Mouse (Mus musculus) hindbrain, embryonic 12.5 days (tissue): ENCODE results near the gene Ptges. TPM values are rescaled to one million over a fixed set of nuclear protein-coding genes. Genes with fewer than 3 reads are reported as not detected.

Experiments used
- polyA plus RNA-seq: library from polyadenylated mRNA; unstranded; fragments of >200 nt; fragmentation: Nextera tagmentation; extraction: Ambion mirVana; gene quantifications from 2 replicates; pipeline ENCODE4 v1.2.1, GENCODE M21; 2016

Ptges gene
- polyA plus RNA-seq, 1 experiment from 2014 or later = 7.1 TPM

Other genes with a start within 250 kb of the Ptges start
- 1.9 and 2.2 TPM in 2 replicates for gene 1700001O22Rik, start 126.2 kb downstream of the Ptges start, polyA plus RNA-seq
- 97.2 and 102 TPM in 2 replicates for gene Ntmt1, start 122.0 kb downstream of the Ptges start, polyA plus RNA-seq
- 38.9 and 40.6 TPM in 2 replicates for gene Asb6, start 99.5 kb downstream of the Ptges start, polyA plus RNA-seq
- gene Prrx2, start 94.9 kb downstream of the Ptges start, polyA plus RNA-seq = 38.8 and 38.9 TPM in 2 replicates
- gene Tor1b, start 23.1 kb upstream of the Ptges start, polyA plus RNA-seq = 22.9 and 23.2 TPM in 2 replicates
- gene Tor1a, start 38.1 kb upstream of the Ptges start, polyA plus RNA-seq = 77.1 and 77.7 TPM in 2 replicates
- 75.2 and 75.4 TPM in 2 replicates for gene BC005624, start 52.3 kb upstream of the Ptges start, polyA plus RNA-seq
- 35.0 and 37.9 TPM in 2 replicates for gene Usp20, start 52.4 kb upstream of the Ptges start, polyA plus RNA-seq
- 18.7 and 19.9 TPM in 2 replicates for gene Fnbp1, start 212.1 kb upstream of the Ptges start, polyA plus RNA-seq
- gene Gpr107, start 222.5 kb upstream of the Ptges start, polyA plus RNA-seq = 43.1 and 46.6 TPM in 2 replicates